Mouse (Mus musculus) heart, adult 2 months (tissue): ENCODE measurements at regions not wholly inside any gene's neighbourhood (a gene's known extent, or its start where the extent isn't known, plus 50 kb on each side); places are given as distances from the start of the nearest gene placed in this dataset.
A peak's percentile ranks its signal among the peaks of the same experiment; 100 is the strongest.

ENCODE experiments used
- DNase-seq, 2 experiments: peaks; one replicate each; pipeline ENCODE4 v3.0.0; 2021
- H3K27ac ChIP-seq: fragments of 200-600 bp; 2 replicates; pipeline ENCODE4 v1.8.1; 2022
- H3K27me3 ChIP-seq: fragments of 200-500 bp; 2 replicates; pipeline ENCODE4 v1.6.1; 2012; ENCODE audit warnings: mild to moderate bottlenecking, low read length, inconsistent platforms, mixed read lengths; ENCODE audit not compliant: control insufficient read depth, insufficient read depth
- H3K36me3 ChIP-seq: fragments of 200-500 bp; 2 replicates; pipeline ENCODE4 v1.6.1; 2012; ENCODE audit warnings: low read length, inconsistent platforms; ENCODE audit not compliant: control insufficient read depth, insufficient read depth
- H3K4me1 ChIP-seq: fragments of 200-500 bp; 2 replicates; pipeline ENCODE4 v1.6.1; 2011; ENCODE audit warnings: low read length; ENCODE audit not compliant: control insufficient read depth, insufficient read depth
- H3K4me3 ChIP-seq: fragments of 200-600 bp; 2 replicates; pipeline ENCODE4 v1.8.1; 2022
- H3K79me2 ChIP-seq: fragments of 200-500 bp; replicated peaks from 2 replicates; pipeline ENCODE4 v1.6.1; 2012; ENCODE audit warnings: mild to moderate bottlenecking, inconsistent platforms, low read length, moderate library complexity, mixed read lengths; ENCODE audit not compliant: control insufficient read depth, insufficient read depth
- H3K9ac ChIP-seq: fragments of 200-500 bp; 2 replicates; pipeline ENCODE4 v1.6.1; 2012; ENCODE audit warnings: low read depth, mild to moderate bottlenecking, control low read depth, inconsistent platforms, low read length, mixed read lengths
- CTCF ChIP-seq: fragments of 200-600 bp; IDR thresholded peaks from 2 replicates; pipeline ENCODE4 v1.8.1; 2022; ENCODE audit warnings: antibody characterized with exemption, mild to moderate bottlenecking, moderate library complexity
- EP300 ChIP-seq: fragments of 200-500 bp; IDR thresholded peaks from 2 replicates; pipeline ENCODE4 v1.6.1; 2011; ENCODE audit warnings: low read depth, low read length, control low read depth; ENCODE audit not compliant: insufficient read depth
- POLR2A ChIP-seq: fragments of 200-500 bp; IDR thresholded peaks from 2 replicates; pipeline ENCODE4 v1.6.1; 2011; ENCODE audit warnings: mild to moderate bottlenecking, low read depth, low read length, control low read depth; ENCODE audit not compliant: insufficient read depth
- WGBS: fragments of 180-500 bp; shearing (Covaris S2); methylation state at CpG from one replicate; pipeline ENCODE4 v1.1.7; 2018; 5-methylcytosine and 5-hydroxymethylcytosine counted together
- intact Hi-C: fragments of 180-260 bp; cut with DNase I; formaldehyde crosslinking; loops from one replicate; pipeline ENCODE4 v1.15.1; 2025

DNA sequence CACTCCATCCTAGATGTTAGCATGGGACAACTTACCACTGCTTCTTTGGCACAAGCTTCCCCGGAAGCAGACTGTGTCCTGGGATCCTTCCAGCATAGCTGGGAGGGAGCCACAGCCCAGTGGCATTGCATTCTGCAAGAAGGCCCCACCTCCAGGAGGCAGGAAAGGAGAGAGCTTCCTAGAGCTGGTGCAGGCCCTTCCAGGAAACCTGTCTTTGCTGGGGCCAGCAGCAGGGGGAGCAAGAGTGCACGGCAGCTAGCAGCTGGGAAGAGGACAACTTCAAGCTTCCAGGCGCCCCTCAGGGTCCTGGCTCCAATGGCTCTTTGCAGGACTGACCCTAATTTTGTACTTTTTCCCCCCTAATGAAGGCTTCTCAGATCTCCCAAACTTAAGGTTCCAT lies 115.4 kb upstream of the Sorcs3 start:
- DNase-seq: peak; percentile 3 to 27
- Histone ChIP-seq H3K79me2 (no peaks in the 10 kb centered on the region), H3K9ac (no peak overlapping the region), H3K27ac (no peak overlapping the region), H3K4me1 (no peaks in the 10 kb centered on the region), H3K36me3 (no peaks in the 10 kb centered on the region), H3K4me3 (no peak overlapping the region), H3K27me3 (no peaks in the 10 kb centered on the region)
- 22% methylated on average over 3 of the region's 3 CpGs for WGBS
- intact Hi-C loops: no loop called here
- no peak for TF ChIP-seq POLR2A
- TF ChIP-seq CTCF: peak; percentile 60

DNA sequence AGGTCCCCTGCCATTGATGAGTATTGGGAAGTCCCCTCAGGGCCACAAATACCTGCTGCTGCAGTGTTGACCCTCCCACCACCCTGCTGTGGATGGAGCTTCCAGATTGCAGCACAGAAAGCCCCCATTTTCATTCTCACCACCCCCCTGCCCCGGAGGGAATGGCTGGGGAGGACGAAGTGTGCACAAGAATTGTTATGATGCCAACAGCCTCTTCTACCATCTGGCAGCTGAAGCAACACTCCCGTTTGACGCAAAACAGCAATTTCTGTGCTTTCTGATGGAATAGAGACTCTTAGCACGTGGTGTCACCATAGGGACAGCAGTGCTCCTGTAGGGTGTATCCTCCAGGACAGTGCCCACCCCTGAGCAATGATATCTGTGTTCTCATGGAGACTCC lies 108.5 kb upstream of the Sorcs3 start:
- intact Hi-C loops: no loop called here

DNA sequence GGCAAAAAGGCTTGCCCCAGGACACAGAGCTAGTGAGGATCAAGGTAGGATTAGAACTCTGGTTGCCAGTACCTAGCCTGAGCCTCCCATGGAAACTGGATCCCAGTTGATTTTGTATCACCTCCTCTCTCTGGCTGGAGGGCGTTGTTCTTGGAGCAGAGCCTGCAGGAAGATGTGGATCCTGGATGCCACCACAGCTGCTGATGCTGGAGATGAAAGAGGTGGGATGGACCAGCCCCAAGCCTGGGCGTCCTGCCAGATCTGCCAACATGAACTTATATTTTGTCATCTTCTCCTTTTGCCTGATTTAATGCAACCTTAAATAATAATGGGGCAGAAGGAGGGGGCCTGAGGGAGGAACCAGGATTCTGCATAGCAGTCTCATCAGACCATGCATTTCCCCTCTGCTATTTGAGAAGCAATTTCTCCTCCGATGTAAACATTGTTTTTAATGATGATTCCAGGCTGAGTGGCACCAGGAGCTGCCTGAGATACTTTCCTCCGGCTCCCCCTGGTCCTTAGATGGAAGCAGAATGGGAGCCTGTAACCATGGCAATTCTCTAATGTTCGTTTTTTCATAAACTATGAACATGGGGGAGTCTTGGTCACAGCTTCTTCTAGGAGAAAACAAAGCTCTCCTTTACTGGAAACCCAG lies 107.8 kb upstream of the Sorcs3 start:
- H3K9ac ChIP-seq: no peak overlapping the region
- intact Hi-C loops: no loop called here
- H3K4me1 ChIP-seq: no peaks in the 10 kb centered on the region
- no peak overlapping the region for H3K4me3 ChIP-seq
- no peak for DNase-seq
- no peaks in the 10 kb centered on the region for H3K36me3 ChIP-seq
- no peak for TF ChIP-seq EP300
- TF ChIP-seq CTCF: no peak
- TF ChIP-seq POLR2A: no peak
- H3K79me2 ChIP-seq: no peaks in the 10 kb centered on the region
- no peaks in the 10 kb centered on the region for H3K27me3 ChIP-seq
- no peak overlapping the region for H3K27ac ChIP-seq
- 58% methylated on average over 5 of the region's 5 CpGs for WGBS

More for the DNA sequence above, 108.5 kb upstream of the Sorcs3 start:
- Histone ChIP-seq H3K4me1 (no peaks in the 10 kb centered on the region), H3K36me3 (no peaks in the 10 kb centered on the region), H3K79me2 (no peaks in the 10 kb centered on the region), H3K4me3 (no peak overlapping the region), H3K9ac (no peak overlapping the region), H3K27me3 (no peaks in the 10 kb centered on the region), H3K27ac (no peak overlapping the region)
- DNase-seq: no peak
- WGBS: 65% methylated on average over 5 of the region's 5 CpGs
- TF ChIP-seq EP300 (no peak), CTCF (no peak)

DNA sequence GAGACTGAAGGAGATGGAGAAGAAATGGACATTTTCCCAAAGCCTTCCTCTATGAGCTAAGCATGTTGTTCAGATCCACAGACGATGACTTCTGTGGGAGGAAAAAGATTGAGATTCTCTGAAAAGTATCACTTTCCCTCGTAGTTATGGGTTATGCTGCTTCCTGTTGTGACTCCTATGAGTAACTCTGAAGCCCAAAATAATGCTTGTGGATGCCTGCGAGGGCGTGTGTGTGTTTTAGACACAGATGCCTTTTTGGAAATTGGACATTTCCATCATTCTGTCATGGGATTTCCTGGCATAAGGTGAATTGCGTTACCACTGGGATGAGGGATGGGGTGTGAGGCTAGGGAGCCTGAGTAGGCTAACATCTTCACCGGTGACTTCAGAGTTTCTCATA lies 104.8 kb upstream of the Sorcs3 start:
- H3K79me2 ChIP-seq: no peaks in the 10 kb centered on the region
- TF ChIP-seq EP300: no peak
- 79% methylated on average over 6 of the region's 6 CpGs for WGBS
- intact Hi-C loops: no loop called here
- H3K27me3 ChIP-seq: no peaks in the 10 kb centered on the region
- H3K4me3 ChIP-seq: no peak overlapping the region
- H3K36me3 ChIP-seq: no peaks in the 10 kb centered on the region
- no peaks in the 10 kb centered on the region for H3K4me1 ChIP-seq
- DNase-seq: no peak
- H3K9ac ChIP-seq: no peak overlapping the region
- no peak overlapping the region for H3K27ac ChIP-seq

DNA sequence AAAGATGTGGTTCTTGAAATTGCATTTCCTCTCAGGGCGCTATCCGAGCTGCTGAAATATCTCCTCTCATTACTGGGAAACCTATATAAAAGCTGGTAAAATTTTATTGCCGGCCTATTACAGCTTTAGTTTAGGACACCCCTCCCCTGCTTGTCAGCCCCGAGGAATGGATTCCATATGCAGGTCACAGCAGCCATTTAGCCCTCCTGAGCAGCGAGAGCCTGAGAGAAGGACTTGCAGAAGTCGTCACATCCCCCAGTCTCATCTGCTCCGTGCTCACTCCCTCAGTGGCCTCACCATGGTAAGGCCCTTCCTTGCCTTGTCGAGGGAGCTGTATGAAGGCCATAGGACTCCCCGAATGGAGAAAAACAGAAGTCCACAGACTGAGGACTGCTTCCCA lies 90.7 kb upstream of the Sorcs3 start:
- WGBS: 59% methylated on average over 9 of the region's 9 CpGs
- no peak for TF ChIP-seq POLR2A
- TF ChIP-seq EP300: no peak
- no peak for TF ChIP-seq CTCF

DNA sequence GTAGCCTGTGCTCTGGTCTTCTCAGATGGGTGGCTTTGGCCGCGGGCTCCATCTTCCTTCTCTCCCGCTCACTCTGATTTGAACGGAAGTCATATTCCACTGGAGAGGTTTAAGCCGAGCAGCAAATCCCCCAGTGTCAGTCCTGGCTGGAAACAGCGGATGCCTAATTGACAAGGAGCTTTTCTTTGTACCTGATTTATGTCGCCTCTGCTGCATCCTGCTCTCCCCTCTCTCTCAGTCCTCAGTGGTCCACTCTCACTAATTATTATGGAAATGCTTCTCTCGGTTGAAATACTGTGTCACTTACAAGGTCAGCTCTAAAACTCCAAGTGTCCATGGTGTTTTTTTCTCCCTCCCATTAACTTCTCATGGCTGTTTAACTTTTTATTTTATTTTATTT lies 90.1 kb upstream of the Sorcs3 start:
- Histone ChIP-seq H3K27me3 (no peaks in the 10 kb centered on the region), H3K79me2 (no peaks in the 10 kb centered on the region), H3K4me1 (no peaks in the 10 kb centered on the region), H3K4me3 (no peak overlapping the region), H3K27ac (no peak overlapping the region), H3K36me3 (no peaks in the 10 kb centered on the region), H3K9ac (no peak overlapping the region)
- intact Hi-C loops: no loop called here
- DNase-seq: no peak
- TF ChIP-seq CTCF (no peak), EP300 (no peak), POLR2A (no peak)
- WGBS: 66% methylated on average over 8 of the region's 8 CpGs

More for the DNA sequence above, 90.7 kb upstream of the Sorcs3 start:
- intact Hi-C loops: no loop called here
- Histone ChIP-seq H3K9ac (no peak overlapping the region), H3K4me1 (no peaks in the 10 kb centered on the region), H3K27ac (no peak overlapping the region), H3K4me3 (no peak overlapping the region), H3K36me3 (no peaks in the 10 kb centered on the region), H3K27me3 (no peaks in the 10 kb centered on the region), H3K79me2 (no peaks in the 10 kb centered on the region)
- DNase-seq: no peak

DNA sequence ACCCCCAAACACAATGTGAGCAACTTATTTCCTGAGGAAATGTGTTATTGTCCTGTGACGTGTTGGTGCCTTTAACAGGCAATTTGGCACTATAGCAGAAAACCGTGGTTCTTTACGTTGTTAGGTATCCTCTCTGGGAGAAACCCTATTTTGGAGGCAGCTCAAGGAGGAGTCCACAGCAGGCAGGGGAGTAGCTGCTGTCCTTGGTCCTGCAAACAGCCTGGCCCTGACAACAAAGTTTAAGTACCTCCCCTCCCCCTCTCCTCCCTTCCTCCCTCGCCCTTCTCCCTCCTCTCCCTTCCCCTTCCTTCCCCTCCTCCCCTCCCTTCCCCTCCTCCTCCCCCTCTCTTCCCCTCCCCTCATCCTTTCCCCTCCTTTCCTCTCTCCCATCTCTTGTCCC lies 89.1 kb upstream of the Sorcs3 start:
- no peaks in the 10 kb centered on the region for H3K79me2 ChIP-seq

More for the DNA sequence above, 89.1 kb upstream of the Sorcs3 start:
- Histone ChIP-seq H3K36me3 (no peaks in the 10 kb centered on the region), H3K4me1 (no peaks in the 10 kb centered on the region), H3K27me3 (no peaks in the 10 kb centered on the region), H3K4me3 (no peak overlapping the region), H3K27ac (no peak overlapping the region), H3K9ac (no peak overlapping the region)
- 4% methylated on average over 3 of the region's 4 CpGs for WGBS
- no peak for DNase-seq
- TF ChIP-seq EP300: no peak
- TF ChIP-seq POLR2A: no peak
- no peak for TF ChIP-seq CTCF
- intact Hi-C loops: no loop called here
